Mouse (Mus musculus) heart, postnatal 10 days (tissue): ENCODE results near the gene Calr4. TPM values are rescaled to one million over a fixed set of nuclear protein-coding genes. Genes with fewer than 3 reads are reported as not detected.
A peak's percentile ranks its signal among the peaks of the same experiment; 100 is the strongest.

Experiments used
- DNase-seq, 2 experiments: peaks; one replicate each; pipeline ENCODE4 v3.0.0; 2021
- intact Hi-C: fragments of 180-260 bp; cut with DNase I; formaldehyde crosslinking; loops from one replicate; pipeline ENCODE4 v1.15.1; 2025
- total RNA-seq, 2 experiments: library from RNA; stranded (reverse); gene quantifications; 2 replicates each; pipeline ENCODE4 v1.2.3; 2021

Gene Calr4
- total RNA-seq, 2 experiments from 2014 or later: 0.22 TPM; not detected in 1

DNA sequence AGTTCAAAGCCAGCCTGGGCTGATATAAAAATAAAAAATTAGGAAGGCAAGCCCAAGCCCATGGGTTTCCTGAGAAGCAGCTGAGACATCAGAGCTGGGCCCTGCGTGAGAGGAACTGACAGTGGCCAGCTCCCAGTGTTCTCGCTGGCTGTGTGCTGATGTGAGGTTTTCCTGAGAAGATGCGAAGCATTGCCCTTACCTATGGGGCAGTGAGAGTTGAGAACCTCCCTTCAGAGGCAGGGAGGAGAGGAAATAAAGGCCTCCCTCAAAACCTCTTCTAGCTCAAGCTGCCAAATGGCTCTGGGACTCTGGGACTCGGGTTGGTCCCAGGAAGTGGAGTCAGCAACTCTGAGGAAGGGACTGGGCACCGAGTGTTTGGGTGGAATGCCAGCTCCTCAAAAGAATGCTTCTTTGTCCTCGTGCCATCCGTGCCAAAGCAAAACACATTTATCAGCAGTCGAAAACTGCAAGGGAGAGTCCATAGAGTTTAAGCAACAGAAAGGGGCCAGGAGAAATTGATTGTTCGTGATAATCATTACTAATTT, 593 bp downstream of the Calr4 start:
- intact Hi-C loops: no loop called here
- DNase-seq: no peak

DNA sequence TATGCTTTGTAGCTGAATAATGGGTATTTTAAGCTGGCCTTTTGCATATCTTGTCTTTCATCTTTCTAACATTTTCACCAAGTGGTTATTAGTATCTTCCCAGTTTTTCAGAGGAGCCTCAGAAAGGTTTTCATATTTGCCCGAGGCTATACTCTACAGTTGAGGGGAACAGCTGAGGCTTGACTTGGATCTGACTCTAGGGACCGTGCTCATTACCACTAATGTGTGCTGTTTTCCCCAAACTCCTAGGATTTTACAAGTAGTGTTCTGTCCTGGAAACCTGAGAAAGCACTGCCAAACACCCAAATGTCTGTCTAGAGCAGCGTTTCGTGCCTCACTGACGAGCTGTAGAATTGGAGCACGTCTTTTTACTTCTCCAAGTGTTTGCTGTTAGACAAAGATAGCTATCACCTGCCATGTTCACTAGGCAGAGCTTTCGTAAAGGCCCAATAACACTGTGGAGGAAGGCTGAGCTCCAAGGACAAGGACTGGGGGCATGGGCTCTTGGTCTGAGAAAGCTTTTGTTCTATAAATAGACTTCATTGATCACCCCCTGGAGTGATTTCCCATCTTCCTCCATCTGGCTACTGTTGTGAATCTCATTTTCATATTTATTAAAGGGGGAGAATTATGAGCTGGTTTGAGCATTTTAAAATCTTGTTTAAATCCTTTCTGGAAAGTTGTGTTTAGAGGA, 2.0 kb downstream of the Calr4 start:
- intact Hi-C loops: no loop called here
- no peak for DNase-seq

DNA sequence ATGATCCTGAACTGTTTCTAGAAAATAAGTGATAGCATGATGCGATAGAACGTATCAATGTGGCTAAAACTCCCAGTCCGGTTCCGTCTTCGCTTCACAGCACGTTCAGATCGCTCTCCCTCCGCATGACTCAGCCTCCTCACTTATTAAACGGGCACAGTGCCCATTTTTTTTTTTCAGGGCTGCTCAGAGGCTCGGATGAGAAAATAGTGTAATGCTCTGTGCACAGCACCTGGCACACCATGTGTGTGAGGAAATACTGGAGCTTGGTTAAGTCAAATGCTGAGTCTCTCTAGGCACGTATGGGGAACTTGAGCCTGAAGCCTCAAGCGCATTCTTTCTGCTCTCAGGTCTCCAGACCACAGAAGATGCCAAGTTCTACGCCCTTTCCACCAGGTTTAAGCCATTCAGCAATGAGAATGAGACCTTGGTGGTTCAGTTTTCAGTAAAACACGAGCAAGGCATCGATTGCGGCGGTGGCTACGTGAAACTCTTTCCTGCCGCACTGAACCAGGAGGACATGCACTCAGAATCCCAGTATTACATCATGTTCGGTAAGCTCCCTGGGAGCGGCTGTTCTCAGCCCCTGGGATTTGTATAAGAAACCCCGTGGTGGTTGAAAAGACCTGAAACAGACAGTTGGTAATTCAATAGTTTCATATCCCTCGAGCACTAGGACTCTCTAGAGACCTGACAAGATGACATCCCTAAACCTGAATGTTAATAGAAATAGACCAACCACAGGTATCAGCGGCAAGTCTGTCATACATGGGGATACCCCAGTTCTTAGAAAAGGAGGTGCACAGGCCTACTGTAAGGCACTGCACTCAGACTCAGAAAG, 4.4 kb downstream of the Calr4 start:
- intact Hi-C loops: no loop called here
- DNase-seq: peak; percentile 39 to 48

DNA sequence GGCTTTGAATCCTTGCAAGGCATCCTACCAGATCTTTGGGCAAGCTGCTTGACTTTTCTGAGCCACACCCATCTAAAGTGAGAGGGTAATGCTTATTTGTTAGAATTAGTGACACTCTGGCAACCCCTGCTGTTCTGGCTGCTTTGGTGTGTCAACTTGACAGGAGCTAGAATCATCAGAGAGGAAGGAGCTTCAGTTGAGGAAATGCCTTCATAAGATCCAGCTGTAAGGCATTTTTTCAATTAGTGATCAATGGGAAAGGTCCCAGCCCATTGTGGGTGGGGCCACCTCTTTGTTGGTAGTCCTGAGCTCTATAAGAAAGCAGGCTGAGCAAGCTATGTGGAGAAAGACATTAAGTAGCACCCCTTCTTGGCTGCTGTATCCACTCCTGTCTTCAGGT, 6.9 kb downstream of the Calr4 start:
- peak; percentile 37 to 40 for DNase-seq
- intact Hi-C loops: no loop called here

DNA sequence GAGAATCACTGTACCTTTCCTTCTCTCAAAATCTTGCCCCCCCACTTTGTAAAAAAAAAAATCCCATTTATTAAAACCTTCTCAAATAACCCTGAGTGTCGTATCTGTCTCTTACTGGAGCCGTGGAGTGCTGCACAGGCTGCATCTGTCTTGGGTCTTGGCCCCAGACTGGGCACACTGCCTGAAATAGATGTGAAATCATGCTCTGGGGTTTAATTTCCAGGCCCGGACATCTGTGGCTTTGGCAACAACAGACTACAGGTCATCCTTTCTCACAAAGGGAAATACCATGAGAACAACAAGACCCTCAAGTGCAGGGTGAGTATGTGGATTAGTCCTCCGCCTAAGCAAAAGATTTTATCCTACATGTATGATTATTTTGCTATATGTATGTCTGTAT, 7.6 kb downstream of the Calr4 start:
- intact Hi-C loops: no loop called here
- peak; percentile 82 for DNase-seq

DNA sequence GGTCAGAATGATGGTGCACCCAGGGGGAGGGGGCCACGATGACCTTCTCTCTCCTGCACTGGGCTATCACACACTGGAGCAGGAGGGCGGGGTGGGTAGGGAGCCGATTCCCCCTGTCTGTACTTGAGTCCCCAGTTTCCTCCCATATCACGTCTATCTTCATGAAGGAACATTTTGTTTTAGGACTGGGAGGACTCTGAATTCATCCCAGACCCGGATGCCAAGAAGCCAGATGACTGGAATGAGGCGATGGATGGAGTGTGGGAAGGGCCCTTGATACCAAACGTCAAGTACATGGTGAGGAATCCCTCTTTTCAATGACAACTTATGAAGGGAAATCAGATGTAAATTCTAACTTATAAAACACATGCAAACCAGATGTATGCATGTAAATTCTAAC, 10.2 kb downstream of the Calr4 start:
- intact Hi-C loops: no loop called here
- DNase-seq: no peak

DNA sequence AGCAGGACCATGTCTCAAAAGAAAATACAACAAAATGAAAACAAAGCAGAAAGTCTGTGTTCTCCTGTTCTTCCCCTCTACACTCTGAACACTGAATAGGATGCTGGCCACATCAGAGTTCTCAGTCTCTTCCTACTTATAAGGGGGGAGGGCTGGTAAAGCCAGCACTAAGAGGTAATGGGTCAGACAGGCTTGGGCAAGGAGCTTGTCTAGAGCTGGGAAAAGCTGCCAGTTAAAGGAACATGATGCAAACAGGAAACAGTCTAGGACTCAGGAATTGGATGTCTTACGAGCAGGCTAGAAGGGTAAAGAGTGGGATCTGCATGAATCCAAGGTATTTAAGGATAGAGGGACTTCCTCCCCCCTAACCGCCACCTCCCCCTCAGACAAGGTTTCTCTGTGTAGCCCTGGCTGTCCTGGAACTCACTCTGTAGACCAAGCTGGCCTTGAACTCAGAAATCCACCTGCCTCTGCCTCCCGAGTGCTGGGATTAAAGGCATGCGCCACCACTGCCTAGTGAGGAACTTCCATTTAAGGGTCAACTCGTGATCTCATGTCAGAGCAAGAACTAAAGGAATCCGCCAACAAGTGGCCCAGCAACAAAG, 10.8 kb downstream of the Calr4 start:
- intact Hi-C loops: no loop called here
- DNase-seq: no peak

DNA sequence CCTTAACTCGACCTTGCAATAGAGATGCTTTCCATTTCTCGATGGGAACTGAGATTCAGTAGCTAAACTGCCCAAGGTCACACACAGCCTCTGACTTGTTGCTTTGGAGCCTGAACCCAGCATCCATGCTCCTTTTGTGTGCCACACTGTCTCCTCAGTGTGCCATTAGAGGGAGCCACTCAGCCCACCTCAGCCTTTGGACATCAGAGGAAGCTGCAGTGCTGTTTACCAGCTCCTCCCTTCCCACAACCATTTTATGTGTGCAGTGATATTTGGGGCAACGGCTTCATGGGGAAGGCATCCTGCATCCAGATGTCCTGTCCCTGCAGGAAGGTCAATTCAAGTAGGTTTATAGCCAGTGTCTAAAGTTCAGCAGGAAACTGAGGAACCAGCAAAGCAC, 17.3 kb downstream of the Calr4 start:
- intact Hi-C loops: no loop called here
- no peak for DNase-seq

DNA sequence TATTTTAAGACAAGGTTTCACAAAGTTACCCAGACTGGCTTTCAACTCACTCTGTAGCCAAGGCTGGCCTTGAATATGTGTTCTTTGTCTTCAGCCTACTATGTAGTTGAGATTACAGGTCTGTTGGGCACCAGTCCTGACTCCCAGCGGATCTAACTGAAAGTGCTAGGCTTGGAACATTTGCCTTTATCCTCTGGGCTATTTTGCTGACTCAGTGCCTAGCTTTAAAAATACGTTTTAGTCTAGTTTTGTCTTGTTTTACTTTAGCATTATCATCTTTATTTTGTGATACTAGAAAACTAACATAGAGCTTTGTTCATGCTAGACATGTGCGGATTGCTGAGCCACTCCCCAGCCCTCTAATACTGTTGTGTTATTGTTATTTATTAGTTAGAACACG, 17.9 kb downstream of the Calr4 start:
- no peak for DNase-seq
- intact Hi-C loops: no loop called here

DNA sequence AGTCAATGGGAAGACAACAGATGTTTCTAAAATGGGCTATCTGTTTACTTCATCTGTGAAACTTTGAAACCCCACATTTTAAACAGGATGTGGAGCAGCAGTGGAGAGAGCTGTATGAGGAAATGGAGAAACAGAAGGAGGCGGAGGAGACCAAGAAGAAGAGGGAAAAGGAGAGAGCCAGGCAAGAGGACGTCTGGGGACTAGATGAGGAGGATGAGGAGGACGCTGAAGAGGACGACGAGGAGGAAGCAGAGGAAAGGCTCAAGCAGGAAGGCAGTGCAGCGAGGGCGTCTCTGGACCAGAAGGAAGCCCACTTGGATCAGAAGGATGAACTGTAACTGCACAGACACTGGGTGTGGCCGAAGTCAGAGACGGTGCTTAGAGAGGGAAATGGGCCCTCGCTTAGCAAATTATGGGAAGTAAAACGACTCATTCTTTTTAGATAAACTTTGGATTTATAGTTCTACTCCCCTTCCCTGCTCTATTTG, 19.4 kb downstream of the Calr4 start:
- intact Hi-C loops: no loop called here
- peak in 1 of 2 experiments; percentile 36 for DNase-seq

DNA sequence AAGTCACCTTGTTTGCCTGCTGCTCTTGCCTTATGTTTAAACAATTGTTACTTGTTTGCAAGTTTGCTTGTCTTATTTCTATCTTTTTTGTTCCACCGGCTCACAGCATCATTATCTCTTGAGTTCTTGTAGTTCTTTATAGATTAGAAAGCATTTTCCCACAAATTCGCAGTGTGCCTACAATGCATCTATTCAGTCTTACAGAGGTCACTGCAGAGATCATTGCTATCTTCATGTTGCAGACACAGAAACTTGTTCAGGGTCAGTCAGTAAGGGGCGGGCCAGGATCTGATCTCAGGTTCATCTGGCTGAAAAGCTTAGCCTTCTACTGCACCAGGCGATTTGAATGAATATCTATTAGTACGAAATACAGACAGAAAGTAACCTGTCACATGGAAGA, 20.2 kb downstream of the Calr4 start:
- no peak for DNase-seq
- intact Hi-C loops: no loop called here

DNA sequence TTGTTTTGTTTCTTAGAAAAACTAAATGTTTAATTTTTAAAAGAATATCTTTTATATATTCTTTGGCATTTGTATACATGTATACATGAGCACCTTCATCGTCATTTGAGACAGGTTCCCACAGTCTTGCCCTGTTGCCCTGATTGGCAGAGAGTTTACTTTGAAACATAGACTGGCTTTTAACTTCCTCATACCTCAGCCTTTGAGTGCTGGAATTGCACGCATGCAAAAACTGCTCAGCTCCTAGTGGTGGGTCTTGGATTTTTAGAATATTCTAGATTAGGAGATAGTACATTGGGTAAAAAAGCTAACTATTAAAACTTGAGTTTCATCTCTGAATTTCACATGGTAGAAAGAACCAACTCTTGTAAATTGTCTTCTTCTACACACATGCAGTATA, 21.0 kb downstream of the Calr4 start:
- DNase-seq: no peak
- intact Hi-C loops: no loop called here

DNA sequence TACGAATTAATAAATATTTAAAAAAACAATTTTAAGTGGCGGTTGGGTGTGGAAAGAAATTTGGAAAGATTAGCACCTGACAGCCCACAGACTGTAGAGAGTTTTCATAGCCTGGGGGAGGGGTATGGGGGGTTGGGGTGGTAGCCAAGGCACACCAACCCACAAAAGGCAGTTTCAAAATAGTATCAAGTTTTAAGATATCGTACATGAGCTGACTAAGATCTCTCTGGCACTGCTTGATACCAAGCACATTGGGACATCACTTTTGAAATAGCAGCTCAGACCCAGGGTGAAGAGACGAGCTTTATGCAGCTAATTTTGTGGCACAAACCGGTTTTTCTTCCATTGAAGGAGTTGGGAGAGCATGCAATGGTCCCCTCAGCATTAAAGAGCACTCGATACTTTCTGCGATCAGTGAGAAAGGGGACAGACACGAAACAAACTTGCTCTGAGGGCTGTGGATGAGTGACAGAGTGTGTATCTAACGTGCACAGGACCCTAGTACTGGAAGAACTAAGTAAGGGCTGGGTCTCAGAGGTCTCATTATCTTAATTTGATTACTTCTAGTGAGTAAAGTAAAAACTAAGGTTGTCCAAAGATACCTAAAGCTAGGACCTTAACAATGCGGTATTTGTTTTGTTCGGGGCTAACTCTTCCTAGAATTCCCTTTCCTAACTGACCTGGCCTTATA, 21.6 kb downstream of the Calr4 start:
- intact Hi-C loops: no loop called here
- DNase-seq: no peak

DNA sequence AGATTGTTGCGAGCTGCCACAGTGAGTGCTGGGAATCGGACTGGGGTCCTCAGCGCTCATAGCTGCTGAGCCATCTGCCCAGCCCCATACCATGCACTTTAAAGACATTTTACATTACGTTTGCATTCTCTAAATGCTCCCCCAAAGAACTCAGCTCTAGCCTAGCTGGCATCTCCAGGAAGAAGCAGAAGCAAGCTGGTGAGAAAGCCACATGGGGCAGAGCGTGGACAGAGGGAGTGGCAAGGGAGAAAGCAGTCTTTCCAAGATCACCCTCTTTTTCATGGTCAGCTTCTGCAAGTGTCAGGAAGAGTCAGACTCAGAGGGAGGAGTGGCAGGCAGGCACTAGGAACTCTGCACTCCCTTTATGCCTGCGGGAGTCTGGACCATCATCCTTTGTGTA, 22.5 kb downstream of the Calr4 start:
- intact Hi-C loops: no loop called here
- DNase-seq: no peak

DNA sequence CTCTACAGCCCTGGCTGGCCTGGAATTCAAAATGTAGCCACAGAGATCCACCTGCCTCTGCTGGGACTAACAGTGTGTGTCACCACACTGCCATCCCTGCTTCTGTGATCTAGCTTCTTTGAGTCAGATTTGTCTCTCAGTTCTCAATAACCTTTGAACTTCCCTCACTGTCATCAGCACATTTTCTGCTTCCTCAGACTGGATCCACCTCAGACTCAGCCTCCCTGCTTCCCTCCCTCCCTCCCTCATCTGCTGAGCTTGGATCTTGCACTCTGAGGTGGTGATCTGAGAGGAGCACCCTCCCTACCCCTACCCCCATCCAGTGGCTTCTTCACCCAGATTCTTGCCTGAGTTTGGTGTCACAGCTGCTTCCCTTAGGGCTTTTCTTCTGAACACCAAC, 23.4 kb downstream of the Calr4 start:
- intact Hi-C loops: no loop called here
- no peak for DNase-seq

DNA sequence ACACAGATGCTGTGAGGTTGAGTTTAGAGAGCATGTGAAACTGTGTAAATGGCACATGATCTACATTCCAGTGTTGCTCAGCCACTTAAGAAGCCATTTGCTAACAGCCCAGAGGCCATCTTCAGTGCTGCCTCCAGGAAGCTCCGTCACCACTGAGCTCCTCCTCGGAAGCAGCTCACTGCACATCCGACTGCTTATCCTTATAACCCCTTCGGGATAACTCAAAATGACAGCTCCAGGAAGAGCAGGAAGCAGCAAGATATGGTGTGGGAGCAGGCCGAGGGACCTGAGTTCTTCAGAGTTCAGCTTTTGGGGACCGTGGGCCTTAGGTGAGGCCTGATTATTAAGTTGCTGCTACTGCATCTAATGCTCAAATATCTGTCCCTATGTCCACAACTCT, 27.8 kb downstream of the Calr4 start:
- intact Hi-C loops: no loop called here

DNA sequence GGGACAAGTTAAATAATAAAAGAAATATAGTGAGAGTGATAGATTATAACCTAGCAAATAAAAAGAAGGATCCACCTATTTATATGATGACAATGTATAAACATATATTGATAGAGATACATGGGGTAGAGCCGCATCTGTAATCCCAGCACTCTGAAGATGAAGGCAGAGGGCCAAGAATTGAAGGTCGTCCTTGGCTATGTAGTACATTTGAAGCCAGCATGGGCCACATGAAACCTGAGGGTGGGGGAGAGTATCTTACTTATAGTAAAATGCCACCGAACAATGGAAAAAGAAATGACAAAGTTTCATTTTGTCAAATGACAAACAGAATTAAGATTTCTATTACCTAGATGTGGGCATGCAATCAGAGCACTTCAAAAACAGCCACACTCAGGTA, 31.8 kb downstream of the Calr4 start:
- DNase-seq: no peak
- intact Hi-C loops: no loop called here

More for the DNA sequence above, 27.8 kb downstream of the Calr4 start:
- no peak for DNase-seq

DNA sequence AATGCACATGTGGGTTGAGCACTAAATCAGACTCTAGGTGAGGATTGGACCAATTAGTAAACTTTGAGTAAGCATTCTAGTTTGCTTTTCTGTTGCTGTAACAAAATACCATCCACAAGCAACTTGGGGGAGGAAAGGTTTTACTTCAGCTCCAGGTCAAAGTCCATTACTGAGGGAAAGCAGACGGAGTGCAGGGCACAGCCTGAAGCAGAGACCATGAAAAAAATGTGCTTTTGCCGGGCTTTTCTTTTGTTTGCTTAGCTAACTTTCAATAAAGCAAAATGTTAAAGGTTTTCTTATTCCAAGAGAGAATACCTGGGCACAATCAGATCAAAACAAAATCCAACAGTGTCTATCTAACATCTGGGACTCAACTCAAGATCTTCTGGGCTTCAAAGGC, 32.5 kb downstream of the Calr4 start:
- DNase-seq: no peak
- intact Hi-C loops: no loop called here

DNA sequence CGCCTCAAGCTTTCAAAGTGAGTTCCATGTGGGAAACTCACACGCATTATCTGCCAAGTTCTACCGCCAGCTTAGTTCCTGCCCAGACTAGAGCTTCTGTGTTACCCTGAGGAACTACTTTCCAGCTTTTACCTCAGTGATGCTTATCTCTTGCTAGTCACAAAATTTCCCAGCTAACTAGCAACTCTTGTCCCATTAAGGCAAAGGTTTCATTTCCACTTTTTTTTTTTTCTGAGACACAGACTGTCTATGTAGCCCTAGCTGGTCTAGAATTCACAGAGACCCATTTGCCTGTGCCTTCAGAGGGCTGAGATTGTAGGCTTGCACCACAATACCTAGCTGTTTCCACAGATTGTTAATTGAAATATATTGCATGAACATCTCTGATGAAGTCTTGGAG, 33.2 kb downstream of the Calr4 start:
- intact Hi-C loops: no loop called here
- no peak for DNase-seq

DNA sequence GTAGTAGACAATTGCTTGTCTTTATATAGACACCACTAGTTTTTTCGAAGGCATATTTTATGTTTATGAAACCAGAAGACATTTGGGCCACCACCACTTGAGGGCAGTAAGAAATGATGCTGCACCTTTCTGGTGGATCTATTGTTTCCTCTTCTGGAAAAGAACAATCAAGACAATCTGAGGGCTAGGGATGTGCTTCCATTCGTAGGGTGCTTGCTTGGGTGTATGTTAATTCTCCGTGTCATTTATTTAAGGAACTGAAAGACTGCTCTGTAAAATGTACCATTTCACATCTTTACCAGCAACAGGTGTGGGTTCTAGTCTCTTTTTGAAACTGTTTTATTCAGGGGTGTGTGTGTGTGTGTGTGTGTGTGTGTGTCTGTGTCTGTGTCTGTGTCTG, 34.6 kb downstream of the Calr4 start:
- intact Hi-C loops: no loop called here
- no peak for DNase-seq

DNA sequence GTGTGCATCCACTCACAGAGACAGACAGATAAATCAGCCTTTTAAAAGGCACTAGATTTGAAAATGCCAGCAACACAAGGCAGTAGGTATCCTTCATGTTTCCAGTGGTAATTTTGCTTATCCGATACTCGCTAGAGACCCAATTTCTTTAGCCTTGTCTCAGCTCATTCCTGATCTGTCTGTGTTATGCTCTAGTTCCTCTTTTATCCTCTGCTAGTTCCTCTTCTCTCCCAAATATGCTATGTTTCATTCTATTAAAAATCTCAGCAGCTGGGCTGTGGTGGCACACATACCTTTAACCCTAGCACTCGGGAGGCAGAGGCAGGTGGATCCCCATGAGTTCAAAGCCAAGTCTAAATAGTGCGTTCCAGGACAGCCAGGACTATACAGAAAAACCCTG, 37.5 kb downstream of the Calr4 start:
- intact Hi-C loops: no loop called here
- no peak for DNase-seq
